Mouse (Mus musculus) midbrain, embryonic 14.5 days (tissue): Measurements from ENCODE around the gene Lsm14b. TPM values are rescaled to one million over a fixed set of nuclear protein-coding genes. Genes with fewer than 3 reads are reported as not detected.

Experiments
- ATAC-seq: fragments of 200-750 bp; cut with Nextera tagmentation; 2 replicates; pipeline ENCODE4 v1.8.0; 2017; ENCODE audit warnings: moderate number of reproducible peaks, moderate library complexity; ENCODE audit not compliant: low FRiP score, low TSS enrichment
- DNase-seq: peaks from one replicate; pipeline ENCODE4 v3.0.0-alpha.2; 2015
- H3K27ac ChIP-seq: fragments of 300-500 bp; sonication (generic); replicated peaks from 2 replicates; pipeline ENCODE4 v1.5.1; 2014; ENCODE audit warnings: mild to moderate bottlenecking, low read depth, low read length, moderate library complexity
- H3K27me3 ChIP-seq: fragments of 300-500 bp; sonication (generic); 2 replicates; pipeline ENCODE4 v1.6.1; 2014; ENCODE audit warnings: low read length, control low read depth, mixed read lengths; ENCODE audit not compliant: control insufficient read depth, insufficient read depth
- H3K36me3 ChIP-seq: fragments of 300-500 bp; sonication (generic); 2 replicates; pipeline ENCODE4 v1.6.1; 2014; ENCODE audit warnings: low read length, control low read depth; ENCODE audit not compliant: control insufficient read depth, insufficient read depth
- H3K4me1 ChIP-seq: fragments of 300-500 bp; sonication (generic); 2 replicates; pipeline ENCODE4 v1.6.1; 2014; ENCODE audit warnings: mild to moderate bottlenecking, antibody characterized with exemption, low read length, control low read depth; ENCODE audit not compliant: control insufficient read depth, insufficient read depth
- H3K4me2 ChIP-seq: fragments of 300-500 bp; sonication (generic); 2 replicates; pipeline ENCODE4 v1.6.1; 2014; ENCODE audit warnings: mild to moderate bottlenecking, low read length, moderate library complexity
- H3K4me3 ChIP-seq: fragments of 300-500 bp; sonication (generic); replicated peaks from 2 replicates; pipeline ENCODE4 v1.5.1; 2014; ENCODE audit warnings: low read depth, low read length
- H3K9ac ChIP-seq: fragments of 300-500 bp; sonication (generic); replicated peaks from 2 replicates; pipeline ENCODE4 v1.6.1; 2014; ENCODE audit warnings: mild to moderate bottlenecking, low read length, moderate library complexity
- H3K9me3 ChIP-seq: fragments of 300-500 bp; sonication (generic); 2 replicates; pipeline ENCODE4 v1.6.1; 2016; ENCODE audit warnings: low read length, control low read depth, mixed read lengths; ENCODE audit not compliant: control insufficient read depth
- WGBS: fragments of 180-500 bp; shearing (Covaris S2); extraction: QIAGEN DNeasy Blood & Tissue Kit; methylation state at CpG from one replicate; pipeline ENCODE4 v1.1.7; 2014; 5-methylcytosine and 5-hydroxymethylcytosine counted together
- polyA plus RNA-seq: library from polyadenylated mRNA; unstranded; fragments of >200 nt; fragmentation: Nextera tagmentation; extraction: Ambion mirVana; gene quantifications from 2 replicates; pipeline ENCODE4 v1.2.1, GENCODE M21; 2014

Gene Lsm14b
- polyA plus RNA-seq, 1 experiment from 2014 or later = 21.2 TPM

GRCm38 (mm10) chr2:180053001-180053400, 28.2 kb downstream of the Lsm14b start:
- no peak overlapping the region for H3K4me3 ChIP-seq
- ATAC-seq (no peak), DNase-seq (no peak)
- H3K27me3 ChIP-seq = no peaks in the 10 kb centered on the region
- H3K4me2 ChIP-seq = no peak overlapping the region
- H3K9ac ChIP-seq = no peak overlapping the region
- peaks cover 59% of the 10 kb centered on the region for H3K36me3 ChIP-seq
- no peak overlapping the region for H3K27ac ChIP-seq
- no peaks in the 10 kb centered on the region for H3K9me3 ChIP-seq
- 98% methylated on average over 9 of the region's 9 CpGs for WGBS
- H3K4me1 ChIP-seq = no peaks in the 10 kb centered on the region

DNA sequence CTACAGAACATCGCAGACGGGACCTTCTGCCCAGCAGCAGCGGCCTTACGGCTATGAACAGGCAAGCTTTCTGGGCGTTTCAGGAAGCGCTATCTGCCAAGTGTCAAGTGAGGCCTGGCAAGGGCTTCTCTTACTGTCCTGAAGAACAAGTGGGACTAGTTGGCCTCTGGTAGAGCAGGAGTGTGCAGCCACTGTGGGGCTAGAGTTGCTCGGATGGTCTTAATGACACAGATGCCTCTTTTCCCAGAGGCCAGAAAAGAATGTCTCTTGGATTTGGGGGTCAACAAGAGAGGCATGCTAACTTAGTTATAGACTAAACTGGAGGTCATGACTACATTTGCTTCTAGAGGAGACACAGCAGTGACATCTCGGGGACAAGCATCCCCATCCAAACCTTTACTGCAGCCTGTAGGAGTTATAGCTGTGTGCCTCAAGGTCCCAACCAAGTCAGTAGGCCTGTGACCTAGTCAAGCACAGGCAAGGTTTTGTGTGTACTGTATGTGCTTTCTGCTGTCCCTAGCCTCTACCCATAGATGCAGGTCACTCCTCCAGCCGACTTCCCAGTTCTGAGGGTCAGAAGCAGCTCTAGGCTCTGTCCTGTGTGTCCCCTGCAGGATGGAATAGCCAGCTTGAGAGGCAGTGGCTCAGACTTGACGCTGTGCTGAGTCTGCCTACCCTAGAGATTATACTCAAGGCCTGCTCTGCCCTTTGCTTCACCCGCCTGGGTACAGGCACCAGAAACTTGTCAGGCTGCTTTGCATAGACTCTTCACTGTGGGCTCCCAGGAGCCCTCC, 38.7 kb downstream of the Lsm14b start:
- no peak overlapping the region for H3K4me3 ChIP-seq
- DNase-seq (no peak), ATAC-seq (no peak)
- no peak overlapping the region for H3K4me2 ChIP-seq
- no peak overlapping the region for H3K27ac ChIP-seq
- no peaks in the 10 kb centered on the region for H3K27me3 ChIP-seq
- H3K9ac ChIP-seq = no peak overlapping the region
- no peaks in the 10 kb centered on the region for H3K9me3 ChIP-seq
- H3K4me1 ChIP-seq = no peaks in the 10 kb centered on the region
- peaks cover 74% of the 10 kb centered on the region for H3K36me3 ChIP-seq
- WGBS = 98% methylated on average over 11 of the region's 11 CpGs

DNA sequence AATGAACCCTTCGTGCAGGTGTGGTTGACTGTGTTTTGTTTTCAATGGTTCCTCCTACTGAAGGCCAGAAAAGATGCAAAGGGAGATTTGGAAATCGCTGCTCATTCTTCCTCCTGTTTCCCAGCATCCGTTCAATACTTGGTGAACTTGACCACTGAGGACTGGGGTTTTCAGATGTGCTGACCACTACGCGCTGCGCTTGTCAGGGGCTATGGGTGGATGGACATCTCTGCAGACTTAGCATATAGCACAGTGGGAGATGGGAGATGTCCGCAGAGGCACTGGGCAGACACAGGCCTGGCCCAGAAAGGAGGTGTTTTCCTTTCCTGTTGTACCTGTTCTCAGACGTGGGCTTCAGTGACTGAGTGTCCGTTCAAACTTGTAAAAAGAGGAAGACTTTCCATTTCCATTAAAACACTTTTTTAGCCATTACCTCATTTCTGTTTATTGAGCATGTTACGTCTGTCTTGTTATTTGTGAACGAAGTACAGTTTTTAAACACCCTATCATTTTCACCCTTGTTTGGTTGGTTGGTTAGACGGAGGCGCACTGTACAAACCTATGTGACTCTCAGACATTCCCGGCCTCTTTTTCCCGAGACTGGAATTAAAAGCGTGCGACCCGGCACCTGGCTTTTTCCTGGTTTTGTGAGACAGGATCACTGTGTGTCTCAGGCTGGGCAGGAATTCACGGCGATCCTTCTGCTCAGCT, 45.1 kb downstream of the Lsm14b start:
- peak overlapping the region; percentile 65 for H3K4me3 ChIP-seq
- H3K4me2 ChIP-seq = peak overlapping the region; percentile 91
- DNase-seq (no peak), ATAC-seq (no peak)
- no peaks in the 10 kb centered on the region for H3K27me3 ChIP-seq
- H3K27ac ChIP-seq = peak overlapping the region; percentile 89
- H3K36me3 ChIP-seq = peaks cover 22% of the 10 kb centered on the region
- H3K4me1 ChIP-seq = 0 out of 2 replicates have a peak, but pooled peaks cover 8% of the 10 kb centered on the region
- peak overlapping the region; percentile 80 for H3K9ac ChIP-seq
- 35% methylated on average over 20 of the region's 20 CpGs for WGBS
- no peaks in the 10 kb centered on the region for H3K9me3 ChIP-seq

DNA sequence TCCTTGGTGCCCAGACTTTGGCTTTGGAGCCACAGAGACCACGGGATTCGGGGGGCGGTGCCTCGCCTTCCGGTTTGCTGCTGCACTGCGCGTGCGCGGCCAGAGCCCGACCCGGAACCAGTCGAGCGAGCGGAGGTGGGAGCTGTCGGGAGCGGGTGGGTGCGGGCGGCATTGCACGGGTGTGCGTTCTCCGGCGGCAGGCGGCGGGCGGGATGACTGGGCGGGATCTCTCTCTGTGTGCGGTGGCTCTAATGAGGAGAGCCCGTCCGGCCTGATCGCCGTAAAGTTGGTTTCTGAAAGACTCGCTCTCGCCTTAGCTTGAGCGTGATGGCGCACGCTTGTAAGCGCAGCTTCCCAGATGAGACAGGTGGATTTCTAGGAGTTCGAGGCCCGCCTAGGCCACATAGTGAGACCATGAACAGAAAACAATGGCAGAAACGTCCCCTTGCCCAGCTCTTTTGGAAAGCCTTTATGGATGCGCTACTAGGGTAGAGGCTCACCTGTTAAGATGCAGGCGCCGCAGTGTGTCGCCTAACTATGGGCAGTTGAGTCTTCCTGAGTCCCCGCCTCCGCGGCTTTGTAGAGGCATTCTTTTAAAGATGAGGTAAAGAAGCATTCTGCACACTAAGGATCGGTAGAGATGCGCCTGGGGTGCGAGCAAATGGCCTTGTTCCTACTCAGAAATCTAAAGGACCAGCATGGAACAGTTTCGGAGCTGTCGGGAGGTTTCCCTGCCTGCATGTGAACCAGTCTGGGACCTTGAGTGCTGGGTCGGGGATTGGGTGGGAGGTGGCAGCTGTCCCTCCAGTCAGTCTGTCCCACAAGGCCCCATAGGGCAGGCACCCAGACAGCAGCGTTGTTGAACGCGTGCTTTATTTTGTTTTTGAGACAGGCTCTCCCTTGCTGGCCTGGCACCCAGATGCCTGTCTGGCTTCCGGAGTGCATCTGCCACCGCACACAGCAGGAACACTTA, 46.0 kb downstream of the Lsm14b start, which contains the start of gene Mtg2:
Mtg2 (plus strand) TSS at position 108 of the 973 bp plus-strand sequence.
- peak within 1 kb of the TSS; percentile 80 for H3K9ac ChIP-seq
- H3K4me1 ChIP-seq = 0 out of 2 replicates have a peak, but pooled peaks cover 8% of the 10 kb centered on the region
- no peaks in the 10 kb centered on the region for H3K27me3 ChIP-seq
- DNase-seq (peak; percentile 96), ATAC-seq (peak; percentile 95)
- no peaks in the 10 kb centered on the region for H3K9me3 ChIP-seq
- H3K4me2 ChIP-seq = peak within 1 kb of the TSS; percentile 91
- whole genome bisulfite sequencing = 4% methylated on average over 58 of the region's 58 CpGs
- H3K36me3 ChIP-seq = peaks cover 22% of the 10 kb centered on the region
- peak within 1 kb of the TSS; percentile 65 for H3K4me3 ChIP-seq
- peak within 1 kb of the TSS; percentile 89 for H3K27ac ChIP-seq

- DNase-seq (no peak), ATAC-seq (no peak)
- 82% methylated on average over 2 of the region's 2 CpGs for WGBS
- H3K27me3 ChIP-seq = no peaks in the 10 kb centered on the region
- peak overlapping the region; percentile 91; the same call in 1 of the 2 replicates for H3K4me2 ChIP-seq
- H3K4me3 ChIP-seq = no peak overlapping the region
- no peak overlapping the region for H3K27ac ChIP-seq
- H3K9ac ChIP-seq = no peak overlapping the region; the same call in 1 of the 2 replicates
- 0 out of 2 replicates have a peak, but pooled peaks cover 8% of the 10 kb centered on the region for H3K4me1 ChIP-seq
- H3K9me3 ChIP-seq = no peaks in the 10 kb centered on the region
- H3K36me3 ChIP-seq = peaks cover 22% of the 10 kb centered on the region
These were observed 46.9 kb downstream of the Lsm14b start for GRCm38 (mm10) chr2:180071671-180072070.

- DNase-seq (no peak), ATAC-seq (no peak)
- H3K4me1 ChIP-seq = 0 out of 2 replicates have a peak, but pooled peaks cover 8% of the 10 kb centered on the region
- H3K36me3 ChIP-seq = peaks cover 20% of the 10 kb centered on the region
- no peak overlapping the region for H3K4me2 ChIP-seq
- H3K9me3 ChIP-seq = no peaks in the 10 kb centered on the region
- no peak overlapping the region for H3K4me3 ChIP-seq
- no peak overlapping the region for H3K9ac ChIP-seq
- WGBS = 91% methylated on average over 7 of the region's 7 CpGs
- H3K27ac ChIP-seq = no peak overlapping the region
- no peaks in the 10 kb centered on the region for H3K27me3 ChIP-seq
These were observed 48.1 kb downstream of the Lsm14b start for GRCm38 (mm10) chr2:180072886-180073285.

DNA sequence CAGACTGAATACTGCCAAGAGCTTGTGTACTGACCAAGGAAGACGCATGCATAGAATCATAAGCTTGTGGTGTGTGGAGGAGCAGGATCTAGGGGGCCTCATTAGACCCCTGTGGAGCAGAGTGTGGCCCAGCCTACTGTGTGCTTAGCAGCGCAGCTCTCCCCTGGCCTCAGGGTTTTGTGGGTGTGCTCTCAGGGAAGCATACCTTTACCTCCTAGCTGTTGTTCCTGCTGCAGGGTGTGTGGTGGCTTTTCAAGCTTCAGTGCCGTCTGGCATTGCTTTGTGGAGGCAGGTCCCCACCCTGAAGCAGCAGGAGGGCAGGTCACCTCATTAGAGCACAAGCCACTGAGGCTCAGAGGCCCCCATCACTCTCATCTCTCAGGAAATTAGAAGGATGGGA, 52.8 kb downstream of the Lsm14b start:
- no peaks in the 10 kb centered on the region for H3K27me3 ChIP-seq
- 74% methylated on average over 3 of the region's 3 CpGs for WGBS
- ATAC-seq (no peak), DNase-seq (no peak)
- no peak overlapping the region for H3K27ac ChIP-seq
- peaks cover 35% of the 10 kb centered on the region for H3K36me3 ChIP-seq
- no peaks in the 10 kb centered on the region for H3K4me1 ChIP-seq
- no peak overlapping the region for H3K4me3 ChIP-seq
- no peak overlapping the region for H3K4me2 ChIP-seq
- no peak overlapping the region for H3K9ac ChIP-seq
- H3K9me3 ChIP-seq = no peaks in the 10 kb centered on the region

GRCm38 (mm10) chr2:180080680-180081079, 55.9 kb downstream of the Lsm14b start:
- H3K9me3 ChIP-seq = no peaks in the 10 kb centered on the region
- no peaks in the 10 kb centered on the region for H3K27me3 ChIP-seq
- 91% methylated on average over 8 of the region's 8 CpGs for WGBS
- H3K4me1 ChIP-seq = no peaks in the 10 kb centered on the region
- ATAC-seq (no peak), DNase-seq (no peak)
- H3K4me2 ChIP-seq = no peak overlapping the region
- no peak overlapping the region for H3K27ac ChIP-seq
- H3K36me3 ChIP-seq = peaks cover 53% of the 10 kb centered on the region
- H3K4me3 ChIP-seq = no peak overlapping the region
- no peak overlapping the region for H3K9ac ChIP-seq
